Mouse (Mus musculus): Measurements from ENCODE around the gene Gin1.
"Not testable (repeated sequence)": the region's sequence is repeated elsewhere in the genome, so short reads cannot be mapped to it uniquely, and the experiment has no call there.

Gene Gin1

DNA sequence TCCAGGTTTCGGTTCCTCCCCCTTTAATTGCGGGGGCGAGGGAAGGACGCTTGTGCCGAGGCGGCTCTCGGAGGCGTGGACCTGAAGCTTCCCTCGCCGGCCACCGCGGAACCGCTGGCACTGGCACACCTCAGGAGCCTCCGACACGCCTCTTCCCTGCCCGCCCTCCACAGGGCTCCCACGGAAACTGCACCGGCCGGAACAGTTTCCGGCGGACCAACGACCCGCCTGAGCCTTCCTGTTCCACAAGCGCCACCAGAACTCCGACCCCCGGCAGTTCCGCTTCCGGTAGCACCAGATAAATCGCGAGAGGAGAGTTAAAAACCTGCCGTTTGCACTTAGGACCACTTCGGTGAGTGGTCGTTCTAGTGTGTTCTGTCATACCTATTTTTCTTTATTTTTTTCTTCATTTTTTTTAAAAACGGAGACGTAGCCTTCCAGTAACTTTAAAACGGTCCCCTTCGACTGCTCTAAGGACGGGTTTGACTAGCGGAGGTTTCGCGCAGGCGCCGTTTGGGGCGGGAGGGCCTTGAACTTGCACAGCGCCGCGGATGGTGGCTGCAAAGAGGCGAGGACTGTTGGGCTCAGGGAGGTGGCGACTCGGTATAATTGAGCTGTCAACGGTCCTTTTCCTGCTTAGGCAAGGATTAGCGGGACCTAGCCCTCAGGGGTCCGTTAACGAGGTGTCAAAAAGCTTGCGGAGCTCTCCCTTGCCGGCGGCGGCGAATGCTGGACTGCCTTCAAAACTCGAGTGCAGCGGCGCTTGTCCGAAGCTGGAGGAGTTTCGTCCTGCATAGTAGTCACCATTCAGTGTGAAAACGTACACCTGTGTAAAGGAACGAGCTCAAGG lies at the start of gene Gin1, which contains the start of gene Ppip5k2:
Gene Gin1 (plus strand): TSS at position 269 of the 850 bp plus-strand sequence.
Gene Ppip5k2 (minus strand): TSS at position 508 of the 850 bp plus-strand sequence.
- DNase-seq (ENCODE audit: low spot score), result peak; percentile 88

DNA sequence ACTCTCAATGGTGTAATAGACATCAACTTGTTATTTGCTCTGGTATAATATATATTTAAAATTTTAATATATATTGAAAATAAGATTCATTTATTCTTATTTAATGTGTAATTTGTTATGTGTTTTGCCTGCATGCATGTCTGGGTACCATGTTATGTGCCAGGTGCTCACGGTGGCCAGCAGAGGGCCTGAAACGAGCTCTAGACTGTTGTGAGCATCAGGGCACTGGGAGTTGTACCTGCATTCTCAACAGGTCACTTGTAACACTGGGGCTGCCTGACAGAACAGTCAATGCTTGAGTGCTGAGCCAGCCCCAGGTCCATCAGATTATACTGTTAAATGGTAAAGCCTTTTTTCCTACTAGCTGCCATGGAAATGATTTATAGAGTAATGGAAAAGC lies 43.2 kb upstream of the Gin1 start:
- DNase-seq (ENCODE audit: low spot score), result no peak

GRCm38 (mm10) chr1:97729339-97729738 lies 40.6 kb upstream of the Gin1 start:
- DNase-seq (ENCODE audit: low spot score), result no peak

GRCm38 (mm10) chr1:97743063-97743462 lies 26.9 kb upstream of the Gin1 start:
- DNase-seq (ENCODE audit: low spot score), result no peak

DNA sequence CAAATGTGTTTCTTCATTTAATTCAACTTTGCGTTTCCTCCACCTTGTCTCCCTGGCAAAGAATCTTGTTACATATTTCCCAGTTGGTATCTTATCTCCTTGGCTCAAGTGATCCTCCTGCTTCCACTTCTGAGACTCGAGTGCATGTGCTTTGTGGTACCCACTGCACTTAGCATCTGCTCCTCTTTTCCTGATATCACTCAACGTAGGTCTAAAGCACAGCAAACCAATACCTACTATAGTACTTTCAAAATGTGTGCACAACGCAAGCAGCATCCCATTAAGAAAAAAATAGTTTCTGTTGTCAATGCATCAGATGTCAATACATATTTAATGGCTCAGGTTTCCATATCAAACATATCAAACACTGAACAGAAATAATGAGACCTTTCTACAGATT lies 24.3 kb upstream of the Gin1 start:
- no peak for DNase-seq (ENCODE audit: low spot score)

- no peak for DNase-seq (ENCODE audit: low spot score)
Measured at GRCm38 (mm10) chr1:97746261-97746660, 23.7 kb upstream of the Gin1 start.

GRCm38 (mm10) chr1:97748163-97748562 lies 21.8 kb upstream of the Gin1 start:
- no peak for DNase-seq (ENCODE audit: low spot score)

GRCm38 (mm10) chr1:97753216-97753615 lies 16.8 kb upstream of the Gin1 start:
- no peak for DNase-seq (ENCODE audit: low spot score)

GRCm38 (mm10) chr1:97754392-97754791 lies 15.6 kb upstream of the Gin1 start:
- DNase-seq (ENCODE audit: low spot score), result no peak

- no peak for DNase-seq (ENCODE audit: low spot score)
Measured at GRCm38 (mm10) chr1:97759841-97760240, 10.1 kb upstream of the Gin1 start.

GRCm38 (mm10) chr1:97760598-97760997 lies 9.4 kb upstream of the Gin1 start:
- DNase-seq (ENCODE audit: low spot score), result no peak

DNA sequence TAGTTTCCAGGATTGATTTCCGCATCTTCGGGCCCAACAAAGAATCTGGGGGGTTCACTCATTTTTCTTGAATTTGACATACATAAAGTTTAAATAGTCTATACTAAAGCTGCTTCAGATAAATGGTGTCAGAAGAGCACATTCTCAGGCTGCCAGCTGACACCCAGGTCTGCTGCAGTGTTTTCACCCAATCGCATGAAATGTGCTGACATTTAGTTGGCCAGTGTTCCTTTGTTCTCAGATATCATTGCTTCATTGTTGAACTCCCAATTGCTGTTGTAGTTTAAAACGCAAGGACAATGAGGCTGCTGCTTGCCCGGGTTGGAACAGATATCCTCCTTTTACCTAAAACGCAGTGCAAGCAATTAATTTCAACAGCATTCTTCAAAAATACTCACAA lies 8.5 kb upstream of the Gin1 start:
- DNase-seq (ENCODE audit: low spot score), result no peak

GRCm38 (mm10) chr1:97765712-97766111 lies 4.3 kb upstream of the Gin1 start:
- not testable (repeated sequence) for DNase-seq (ENCODE audit: low spot score)

DNA sequence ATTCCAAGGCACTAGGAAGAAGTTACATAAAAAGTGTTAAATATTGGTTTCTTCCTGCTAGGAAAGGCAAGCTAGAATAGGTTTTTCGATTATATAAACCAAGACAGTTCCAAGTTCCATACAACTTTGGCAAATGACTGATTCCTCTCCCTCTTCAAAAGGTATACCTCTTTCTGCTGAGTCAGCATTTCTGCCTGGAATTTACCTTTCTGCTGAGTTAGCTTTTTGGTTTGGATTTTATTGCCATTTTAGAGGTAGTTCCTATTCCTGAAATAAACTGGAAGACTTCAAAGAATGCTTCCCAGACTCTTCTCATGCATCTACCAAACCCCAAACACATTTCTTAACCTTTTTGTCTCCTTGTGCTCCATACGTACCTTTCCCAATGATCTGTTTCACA lies 1.9 kb upstream of the Gin1 start:
- no peak for DNase-seq (ENCODE audit: low spot score)

DNA sequence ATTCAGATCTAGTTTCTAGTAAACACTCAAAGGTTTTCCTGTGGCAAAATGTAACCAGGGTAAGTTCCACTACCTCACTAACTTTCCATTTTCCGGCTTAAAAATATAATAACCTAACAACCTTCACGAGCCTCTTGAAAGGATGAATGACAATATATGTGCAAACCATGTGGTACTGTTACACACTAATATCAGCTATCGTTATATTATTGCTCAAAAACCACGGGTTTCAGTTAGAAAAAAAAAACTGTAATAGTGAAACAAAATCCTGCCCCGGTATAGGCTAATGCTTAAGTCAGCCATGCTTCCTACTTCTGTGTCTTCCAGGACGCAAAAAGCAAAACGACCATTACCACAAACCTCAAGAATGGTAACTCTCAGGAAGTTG lies 1.1 kb upstream of the Gin1 start:
- DNase-seq (ENCODE audit: low spot score), result no peak

DNA sequence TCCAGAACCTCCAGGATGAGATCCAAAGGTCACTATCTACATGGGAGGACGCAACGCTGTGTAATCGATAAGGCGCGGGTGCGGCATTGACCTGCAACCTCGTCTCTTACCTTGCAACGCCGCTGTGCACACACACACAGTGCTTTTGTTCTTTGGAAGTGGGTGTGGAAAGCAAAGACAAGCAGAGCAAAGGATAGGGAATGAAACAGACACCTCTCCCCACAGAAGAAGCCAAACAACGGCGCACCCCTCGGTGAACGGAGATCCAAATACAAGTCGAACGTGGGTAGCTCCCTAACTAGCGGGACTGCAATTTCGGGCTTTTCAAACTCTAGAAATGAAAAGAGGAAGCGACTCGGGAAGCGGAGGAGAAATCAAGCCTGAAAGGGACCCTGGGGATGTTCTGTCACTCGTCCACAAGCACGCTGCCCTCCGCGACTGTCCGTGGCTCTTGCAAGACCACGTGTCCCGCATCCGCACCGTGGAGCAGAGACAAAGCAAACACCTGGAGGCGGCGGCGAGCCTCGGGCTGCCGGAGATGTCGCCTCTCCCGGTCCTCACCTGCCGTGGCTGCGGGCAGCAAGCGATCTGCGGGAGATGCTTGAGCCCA lies 573 bp upstream of the Gin1 start:
- no peak for DNase-seq (ENCODE audit: low spot score)

- DNase-seq (ENCODE audit: low spot score), result no peak
Measured at GRCm38 (mm10) chr1:97771118-97771517, 1.1 kb downstream of the Gin1 start.

DNA sequence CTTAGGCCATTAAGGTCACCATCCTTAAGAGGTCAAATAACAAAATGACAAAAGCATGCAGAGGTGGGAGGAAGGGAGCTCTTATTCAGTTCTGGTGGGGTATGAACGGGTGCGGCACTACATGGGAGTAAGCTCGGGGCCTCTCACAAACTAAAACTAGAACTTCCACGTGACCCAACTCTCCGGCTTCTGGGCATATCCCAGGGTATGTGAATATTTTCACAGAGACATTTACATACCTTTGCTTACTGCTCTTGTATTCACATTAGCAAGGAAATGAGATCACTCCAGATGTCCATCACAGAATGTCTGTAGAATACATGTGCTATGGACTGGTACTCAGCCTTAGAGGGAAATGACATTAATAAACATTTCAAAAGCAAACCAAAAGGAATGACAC lies 1.8 kb downstream of the Gin1 start:
- no peak for DNase-seq (ENCODE audit: low spot score)

DNA sequence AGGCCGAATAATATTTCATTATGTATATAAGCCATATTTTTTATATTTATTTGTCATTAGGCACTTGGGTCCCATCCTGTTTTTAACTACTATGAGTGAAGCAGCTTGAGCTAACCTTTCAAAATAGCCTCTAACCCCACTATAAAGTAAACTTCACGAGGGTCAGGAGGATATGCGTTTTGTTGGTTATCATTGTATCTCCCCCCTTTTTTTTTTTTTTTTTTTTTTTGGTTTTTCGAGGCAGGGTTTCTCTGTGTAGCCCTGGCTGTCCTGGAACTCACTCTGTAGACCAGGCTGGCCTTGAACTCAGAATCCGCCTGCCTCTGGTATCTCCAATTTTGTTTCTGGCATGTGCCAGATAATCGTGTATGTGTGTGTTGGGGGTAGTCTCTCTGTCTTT lies 3.4 kb downstream of the Gin1 start:
- no peak for DNase-seq (ENCODE audit: low spot score)

GRCm38 (mm10) chr1:97773973-97774372 lies 4.0 kb downstream of the Gin1 start:
- no peak for DNase-seq (ENCODE audit: low spot score)

GRCm38 (mm10) chr1:97781674-97782073 lies 11.7 kb downstream of the Gin1 start:
- no peak for DNase-seq (ENCODE audit: low spot score)

GRCm38 (mm10) chr1:97784928-97785327 lies 15.0 kb downstream of the Gin1 start:
- no peak for DNase-seq (ENCODE audit: low spot score)

DNA sequence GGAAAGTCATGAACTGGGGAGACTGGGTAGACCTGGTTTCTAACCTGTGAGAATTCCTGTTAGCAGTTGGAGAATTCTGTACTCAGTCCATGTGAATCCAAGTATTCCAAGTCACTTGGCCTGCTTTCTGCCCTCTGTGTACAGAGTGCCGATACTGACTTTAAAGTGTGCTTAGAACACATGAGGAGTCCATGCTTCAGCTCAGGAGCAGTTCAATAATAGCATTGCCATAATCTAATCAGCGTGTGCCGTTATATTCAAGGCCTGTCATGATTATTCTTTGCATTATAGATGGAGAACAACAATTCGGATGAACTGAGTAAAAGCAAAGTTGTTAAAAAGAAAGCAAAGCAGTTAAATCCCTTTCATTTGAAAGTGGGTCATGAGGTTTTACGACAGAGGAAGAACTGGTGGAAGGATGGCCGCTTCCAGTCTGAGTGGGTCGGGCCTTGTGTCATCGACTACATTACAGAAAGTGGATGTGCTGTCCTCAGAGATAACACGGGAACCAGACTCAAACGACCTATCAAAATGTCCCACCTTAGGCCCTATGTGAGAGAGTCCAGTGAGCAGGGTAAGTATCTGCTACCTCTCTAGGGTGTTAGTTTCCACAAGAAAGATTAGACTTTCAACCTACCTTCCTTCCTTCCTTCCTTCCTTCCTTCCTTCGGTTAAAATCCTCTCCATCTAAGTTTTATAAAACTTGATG lies 15.9 kb downstream of the Gin1 start:
- no peak for DNase-seq (ENCODE audit: low spot score)

Measured in ovary, postnatal 14 days (tissue).